Mouse (Mus musculus) R1 (cell line): ENCODE measurements at regions not wholly inside any gene's neighbourhood (a gene's known extent, or its start where the extent isn't known, plus 50 kb on each side); places are given as distances from the start of the nearest gene placed in this dataset.

Experiments used
- DNase-seq: peaks from one replicate; pipeline ENCODE4 v3.0.0-alpha.2; 2018; ENCODE audit warnings: low read depth, low spot score

- DNase-seq, result no peak
These were observed 364.0 kb upstream of the Dach1 start for GRCm38 (mm10) chr14:98533600-98533999.

- DNase-seq, result no peak
These were observed 351.4 kb upstream of the Dach1 start for GRCm38 (mm10) chr14:98520966-98521365.

GRCm38 (mm10) chr14:98505321-98505720 lies 335.8 kb upstream of the Dach1 start:
- no peak for DNase-seq

- DNase-seq, result no peak
These were observed 307.9 kb upstream of the Dach1 start for GRCm38 (mm10) chr14:98477416-98477815.

GRCm38 (mm10) chr14:98471803-98472509 lies 302.4 kb upstream of the Dach1 start:
- DNase-seq, result no peak

GRCm38 (mm10) chr14:98454461-98454860 lies 284.9 kb upstream of the Dach1 start:
- no peak for DNase-seq

GRCm38 (mm10) chr14:98452191-98452590 lies 282.6 kb upstream of the Dach1 start:
- DNase-seq, result no peak

GRCm38 (mm10) chr14:98449568-98449967 lies 280.0 kb upstream of the Dach1 start:
- peak; percentile 27 for DNase-seq

GRCm38 (mm10) chr14:98442411-98442810 lies 272.8 kb upstream of the Dach1 start:
- no peak for DNase-seq

- no peak for DNase-seq
These were observed 272.4 kb upstream of the Dach1 start for GRCm38 (mm10) chr14:98441954-98442353.

GRCm38 (mm10) chr14:98431959-98432358 lies 262.4 kb upstream of the Dach1 start:
- DNase-seq, result no peak

- DNase-seq, result no peak
These were observed 248.2 kb upstream of the Dach1 start for GRCm38 (mm10) chr14:98417719-98418118.

- DNase-seq, result peak; percentile 46
These were observed 244.6 kb upstream of the Dach1 start for GRCm38 (mm10) chr14:98414201-98414600.

GRCm38 (mm10) chr14:98405936-98406635 lies 236.5 kb upstream of the Dach1 start:
- no peak for DNase-seq

- no peak for DNase-seq
These were observed 234.5 kb upstream of the Dach1 start for GRCm38 (mm10) chr14:98404026-98404425.

GRCm38 (mm10) chr14:98387871-98388270 lies 218.3 kb upstream of the Dach1 start:
- no peak for DNase-seq
